Mouse (Mus musculus) embryonic facial prominence, embryonic 12.5 days (tissue): ENCODE data around the gene Sco2. TPM values are rescaled to one million over a fixed set of nuclear protein-coding genes. Genes with fewer than 3 reads are reported as not detected.

Experiments
- ATAC-seq: fragments of 200-750 bp; cut with Nextera tagmentation; 2 replicates; pipeline ENCODE4 v1.8.0; 2017; ENCODE audit not compliant: insufficient number of reproducible peaks, insufficient read depth, low FRiP score, low TSS enrichment
- H3K27ac ChIP-seq: fragments of 300-500 bp; sonication (generic); 2 replicates; pipeline ENCODE4 v1.5.1; 2016; ENCODE audit warnings: mild to moderate bottlenecking
- H3K27me3 ChIP-seq: fragments of 300-500 bp; sonication (generic); 2 replicates; pipeline ENCODE4 v1.6.1; 2016; ENCODE audit warnings: mild to moderate bottlenecking, moderate library complexity
- H3K36me3 ChIP-seq: fragments of 300-500 bp; sonication (generic); 2 replicates; pipeline ENCODE4 v1.6.1; 2016; ENCODE audit warnings: mild to moderate bottlenecking
- H3K4me1 ChIP-seq: fragments of 300-500 bp; sonication (generic); 2 replicates; pipeline ENCODE4 v1.6.1; 2016
- H3K4me2 ChIP-seq: fragments of 300-500 bp; sonication (generic); replicated peaks from 2 replicates; pipeline ENCODE4 v1.6.1; 2016; ENCODE audit warnings: mild to moderate bottlenecking, moderate library complexity
- H3K4me3 ChIP-seq: fragments of 300-500 bp; sonication (generic); 2 replicates; pipeline ENCODE4 v1.5.1; 2016; ENCODE audit warnings: mild to moderate bottlenecking
- H3K9ac ChIP-seq: fragments of 300-500 bp; sonication (generic); 2 replicates; pipeline ENCODE4 v1.6.1; 2016; ENCODE audit warnings: mild to moderate bottlenecking, moderate library complexity
- H3K9me3 ChIP-seq: fragments of 300-500 bp; sonication (generic); 2 replicates; pipeline ENCODE4 v1.6.1; 2016; ENCODE audit warnings: mild to moderate bottlenecking, moderate library complexity
- WGBS: fragments of 180-500 bp; shearing (Covaris S2); methylation state at CpG from one replicate; pipeline ENCODE4 v1.1.7; 2016; 5-methylcytosine and 5-hydroxymethylcytosine counted together
- polyA plus RNA-seq: library from polyadenylated mRNA; unstranded; fragments of >200 nt; fragmentation: Nextera tagmentation; extraction: Ambion mirVana; gene quantifications from 2 replicates; pipeline ENCODE4 v1.2.1, GENCODE M21; 2016

Gene Sco2
- polyA plus RNA-seq, 1 experiment from 2014 or later, result 5.5 TPM

DNA sequence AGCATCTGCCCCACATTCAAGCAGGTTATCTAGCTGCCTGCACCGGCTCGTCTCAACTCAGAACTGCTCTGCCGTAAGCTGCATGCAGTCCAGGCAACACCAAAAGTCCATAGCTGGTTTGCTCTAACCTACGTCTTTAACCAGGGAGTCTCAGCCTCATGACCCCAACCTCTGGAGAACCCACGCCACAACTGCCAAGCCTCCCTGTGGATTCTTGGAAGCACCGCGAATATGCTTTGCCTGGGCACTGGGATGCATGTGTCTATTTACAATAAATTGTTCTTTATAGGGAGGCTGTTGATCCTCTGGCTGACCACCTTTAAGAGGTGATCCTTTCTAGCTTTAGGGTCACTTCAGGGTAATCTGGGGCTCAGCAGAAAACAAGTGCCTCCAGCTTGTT is 1.1 kb downstream of the Sco2 start:
- Histone ChIP-seq H3K4me1 (peaks cover 13% of the 10 kb centered on the region), H3K36me3 (peaks cover 52% of the 10 kb centered on the region), H3K9me3 (no peaks in the 10 kb centered on the region), H3K9ac (no peak overlapping the region), H3K4me3 (peak overlapping the region; percentile 57), H3K4me2 (peak overlapping the region; percentile 69), H3K27me3 (peaks cover 18% of the 10 kb centered on the region), H3K27ac (0 out of 2 replicates have a peak overlapping the region, but pooled peaks have one; percentile 30)
- ATAC-seq, result no peak
- WGBS, result 85% methylated on average over 7 of the region's 7 CpGs

DNA sequence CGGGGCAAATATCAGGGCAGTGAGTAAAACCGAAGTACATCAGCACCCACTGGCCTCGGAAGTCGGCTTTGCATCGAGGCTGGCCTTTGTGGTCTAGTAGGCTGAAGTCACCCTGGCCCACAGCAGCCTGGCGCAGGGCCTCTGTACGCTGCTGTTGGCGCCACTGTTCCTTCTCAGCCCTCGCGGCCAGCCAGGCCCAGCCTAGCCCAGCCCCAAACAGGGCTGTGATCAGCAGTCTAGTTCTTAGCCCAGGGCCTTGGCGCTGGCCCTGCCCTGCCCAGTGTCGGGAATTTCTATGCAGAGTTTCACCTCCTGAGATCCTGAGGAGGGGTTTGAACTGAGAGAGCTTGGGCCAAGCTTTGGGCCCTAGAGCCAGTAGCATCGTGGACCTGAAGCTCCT is 1.6 kb downstream of the Sco2 start:
- no peak for ATAC-seq
- H3K36me3 ChIP-seq, result peaks cover 57% of the 10 kb centered on the region
- no peak overlapping the region for H3K9ac ChIP-seq

GRCm38 (mm10) chr15:89365141-89365551 is 8.5 kb downstream of the Sco2 start:
- no peak for ATAC-seq
- Histone ChIP-seq H3K36me3 (peaks cover 99% of the 10 kb centered on the region), H3K9me3 (no peaks in the 10 kb centered on the region)

More for the DNA sequence above, 1.6 kb downstream of the Sco2 start:
- WGBS, result 89% methylated on average over 13 of the region's 13 CpGs
- no peak overlapping the region for H3K4me2 ChIP-seq
- H3K27me3 ChIP-seq, result peaks cover 13% of the 10 kb centered on the region
- peaks cover 13% of the 10 kb centered on the region for H3K4me1 ChIP-seq
- H3K4me3 ChIP-seq, result no peak overlapping the region
- H3K27ac ChIP-seq, result no peak overlapping the region
- H3K9me3 ChIP-seq, result no peaks in the 10 kb centered on the region

DNA sequence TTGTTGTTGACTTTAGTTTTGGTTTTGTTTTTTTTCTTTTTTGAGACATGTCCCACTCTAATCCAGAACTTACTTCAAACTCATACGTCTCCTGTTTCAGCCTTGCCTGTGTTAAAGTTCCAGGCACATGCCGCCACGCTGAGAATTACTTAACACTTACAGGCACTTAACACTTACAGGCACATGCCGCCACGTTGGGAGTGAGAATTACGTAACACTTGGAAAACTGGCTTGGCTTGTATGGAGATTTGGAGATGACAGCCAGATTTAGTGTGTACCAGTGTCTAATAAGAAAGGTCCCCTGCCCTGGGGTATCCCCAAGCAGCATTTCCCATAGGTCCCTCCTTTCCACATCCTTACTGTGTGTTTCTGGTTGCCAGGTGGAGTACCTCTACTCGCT is 10.6 kb downstream of the Sco2 start:
- no peak overlapping the region for H3K4me3 ChIP-seq
- H3K27ac ChIP-seq, result no peak overlapping the region
- H3K4me2 ChIP-seq, result no peak overlapping the region
- no peak overlapping the region for H3K9ac ChIP-seq
- H3K36me3 ChIP-seq, result peaks cover 80% of the 10 kb centered on the region
- ATAC-seq, result no peak
- no peaks in the 10 kb centered on the region for H3K27me3 ChIP-seq
- 93% methylated on average over 7 of the region's 7 CpGs for WGBS
- H3K9me3 ChIP-seq, result no peaks in the 10 kb centered on the region
- peaks cover 9% of the 10 kb centered on the region for H3K4me1 ChIP-seq

More at GRCm38 (mm10) chr15:89365141-89365551, 8.5 kb downstream of the Sco2 start:
- H3K4me3 ChIP-seq, result no peak overlapping the region
- WGBS, result 93% methylated on average over 4 of the region's 4 CpGs
- H3K4me1 ChIP-seq, result no peaks in the 10 kb centered on the region
- H3K9ac ChIP-seq, result no peak overlapping the region
- H3K27ac ChIP-seq, result no peak overlapping the region
- no peak overlapping the region for H3K4me2 ChIP-seq
- no peaks in the 10 kb centered on the region for H3K27me3 ChIP-seq

DNA sequence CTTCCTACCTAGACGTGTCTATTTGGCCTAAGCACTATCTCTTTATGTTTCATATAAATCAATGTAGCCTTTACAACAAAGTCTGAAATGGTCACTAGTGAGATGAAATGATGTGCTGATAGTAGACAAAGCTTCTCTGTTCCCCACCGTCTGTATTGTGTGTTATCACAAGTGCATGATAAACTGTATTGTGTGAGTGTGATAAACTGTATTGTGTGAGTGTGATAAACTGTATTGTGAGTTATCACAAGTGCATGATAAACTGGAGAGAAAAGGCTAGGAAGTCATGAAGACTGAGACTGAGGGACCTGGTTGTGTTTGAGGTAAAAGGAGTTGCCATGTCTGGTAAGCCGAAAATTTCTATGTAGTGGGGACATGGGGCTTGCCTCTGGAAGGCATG is 14.9 kb downstream of the Sco2 start:
- Histone ChIP-seq H3K27me3 (no peaks in the 10 kb centered on the region), H3K36me3 (peaks cover 38% of the 10 kb centered on the region), H3K27ac (no peak overlapping the region), H3K4me2 (no peak overlapping the region), H3K4me1 (peaks cover 30% of the 10 kb centered on the region), H3K9ac (no peak overlapping the region), H3K4me3 (no peak overlapping the region), H3K9me3 (no peaks in the 10 kb centered on the region)
- 90% methylated on average over 3 of the region's 3 CpGs for WGBS
- ATAC-seq, result no peak

GRCm38 (mm10) chr15:89356372-89356771 is 17.3 kb downstream of the Sco2 start:
- Histone ChIP-seq H3K9me3 (no peaks in the 10 kb centered on the region), H3K4me3 (peak overlapping the region; percentile 72), H3K4me1 (peaks cover 33% of the 10 kb centered on the region), H3K4me2 (peak overlapping the region; percentile 70), H3K36me3 (peaks cover 38% of the 10 kb centered on the region), H3K27me3 (no peaks in the 10 kb centered on the region), H3K27ac (peak overlapping the region; percentile 92), H3K9ac (peak overlapping the region; percentile 82)
- under 1% methylated on average over 15 of the region's 15 CpGs for WGBS
- peak; percentile 75 for ATAC-seq

- peak within 1 kb of the TSS; percentile 70 for H3K4me2 ChIP-seq
- peak within 1 kb of the TSS; percentile 92 for H3K27ac ChIP-seq
- peaks cover 38% of the 10 kb centered on the region for H3K36me3 ChIP-seq
- WGBS, result under 1% methylated on average over 64 of the region's 64 CpGs
- no peaks in the 10 kb centered on the region for H3K27me3 ChIP-seq
- H3K4me3 ChIP-seq, result peak within 1 kb of the TSS; percentile 72
- no peaks in the 10 kb centered on the region for H3K9me3 ChIP-seq
- peak; percentile 73 for ATAC-seq
- H3K9ac ChIP-seq, result peak within 1 kb of the TSS; percentile 82
- H3K4me1 ChIP-seq, result peaks cover 33% of the 10 kb centered on the region
Measured at GRCm38 (mm10) chr15:89355241-89356187, 18.1 kb downstream of the Sco2 start, which contains the start of the genes Lmf2 and Ncaph2. Gene Lmf2, minus strand, starts transcription at chr15:89355659. Gene Ncaph2, plus strand, starts transcription at chr15:89355719.

DNA sequence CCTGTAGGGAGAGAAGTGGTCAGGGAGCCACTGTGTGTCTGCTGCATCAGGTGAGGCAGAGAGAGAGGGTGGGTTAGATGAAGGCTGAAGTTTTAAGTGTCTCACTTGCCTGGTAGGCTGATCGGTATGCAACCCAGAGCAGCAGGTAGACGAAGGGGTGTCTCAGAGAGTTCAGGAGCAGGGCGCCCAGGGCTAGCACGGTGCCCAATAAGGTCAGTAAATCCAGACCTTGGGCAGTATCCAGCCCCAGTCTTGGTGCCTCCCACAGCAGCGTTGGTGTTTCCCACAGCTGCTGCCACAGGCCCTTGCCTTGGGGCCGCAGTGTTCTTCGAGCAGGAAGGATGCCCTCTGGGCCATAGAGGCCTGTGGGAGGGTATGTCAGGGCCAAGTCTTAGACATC is 19.2 kb downstream of the Sco2 start:
- Histone ChIP-seq H3K36me3 (peaks cover 37% of the 10 kb centered on the region), H3K4me1 (peaks cover 33% of the 10 kb centered on the region), H3K4me3 (peak overlapping the region; percentile 72), H3K9me3 (no peaks in the 10 kb centered on the region), H3K27me3 (no peaks in the 10 kb centered on the region), H3K4me2 (peak overlapping the region; percentile 70), H3K9ac (peak overlapping the region; percentile 82), H3K27ac (no peak overlapping the region)
- ATAC-seq, result no peak
- WGBS, result 78% methylated on average over 7 of the region's 7 CpGs

GRCm38 (mm10) chr15:89353837-89354236 is 19.8 kb downstream of the Sco2 start:
- Histone ChIP-seq H3K4me1 (peaks cover 29% of the 10 kb centered on the region), H3K27me3 (no peaks in the 10 kb centered on the region), H3K27ac (no peak overlapping the region), H3K4me2 (no peak overlapping the region), H3K36me3 (peaks cover 37% of the 10 kb centered on the region), H3K9ac (no peak overlapping the region), H3K4me3 (0 out of 2 replicates have a peak overlapping the region, but pooled peaks have one; percentile 72), H3K9me3 (no peaks in the 10 kb centered on the region)
- ATAC-seq, result no peak
- 94% methylated on average over 16 of the region's 16 CpGs for WGBS

GRCm38 (mm10) chr15:89352795-89353194 is 20.9 kb downstream of the Sco2 start:
- Histone ChIP-seq H3K27ac (no peak overlapping the region), H3K9ac (no peak overlapping the region), H3K36me3 (peaks cover 37% of the 10 kb centered on the region), H3K27me3 (no peaks in the 10 kb centered on the region), H3K9me3 (no peaks in the 10 kb centered on the region), H3K4me3 (no peak overlapping the region), H3K4me2 (no peak overlapping the region), H3K4me1 (peaks cover 22% of the 10 kb centered on the region)
- ATAC-seq, result no peak
- WGBS, result 95% methylated on average over 12 of the region's 12 CpGs

DNA sequence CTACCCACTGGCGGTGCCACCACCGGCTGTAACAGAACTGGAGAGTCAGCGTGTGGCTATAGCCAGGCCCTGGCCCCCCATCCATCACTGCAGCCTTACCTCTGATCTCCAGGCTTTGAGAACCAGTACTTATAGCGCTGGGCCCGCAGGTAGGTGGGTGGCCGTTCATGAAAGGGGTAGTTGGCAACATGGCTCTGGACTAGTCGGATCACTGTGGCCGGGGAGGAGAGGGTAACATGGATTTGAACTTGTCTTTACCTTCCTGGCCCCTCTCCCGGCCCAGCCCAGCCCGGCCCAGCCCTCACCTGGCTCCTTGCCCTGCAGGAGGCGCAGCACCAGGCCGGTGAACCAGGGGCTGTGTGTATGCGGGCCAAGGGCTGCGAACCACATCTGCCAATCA is 21.6 kb downstream of the Sco2 start:
- Histone ChIP-seq H3K27me3 (no peaks in the 10 kb centered on the region), H3K4me3 (no peak overlapping the region), H3K9me3 (no peaks in the 10 kb centered on the region), H3K4me2 (no peak overlapping the region), H3K27ac (no peak overlapping the region), H3K36me3 (peaks cover 37% of the 10 kb centered on the region), H3K4me1 (peaks cover 16% of the 10 kb centered on the region), H3K9ac (no peak overlapping the region)
- no peak for ATAC-seq
- 95% methylated on average over 14 of the region's 14 CpGs for WGBS

GRCm38 (mm10) chr15:89351302-89351701 is 22.3 kb downstream of the Sco2 start:
- H3K9me3 ChIP-seq, result no peaks in the 10 kb centered on the region
- H3K4me2 ChIP-seq, result no peak overlapping the region
- H3K27ac ChIP-seq, result no peak overlapping the region
- peaks cover 37% of the 10 kb centered on the region for H3K36me3 ChIP-seq
- H3K9ac ChIP-seq, result no peak overlapping the region
- H3K4me1 ChIP-seq, result peaks cover 14% of the 10 kb centered on the region
- H3K27me3 ChIP-seq, result no peaks in the 10 kb centered on the region
- no peak for ATAC-seq
- 90% methylated on average over 15 of the region's 15 CpGs for WGBS
- no peak overlapping the region for H3K4me3 ChIP-seq
